Mouse (Mus musculus): ENCODE data around the gene Tacc2. TPM values are rescaled to one million over a fixed set of nuclear protein-coding genes. Genes with fewer than 3 reads are reported as not detected.
"Not testable (repeated sequence)": the region's sequence is repeated elsewhere in the genome, so short reads cannot be mapped to it uniquely, and the experiment has no call there.

The Tacc2 gene
- total RNA-seq, 2 experiments from 2014 or later: 364 to 380 TPM

- DNase-seq (ENCODE audit: low spot score): no peak
- intact Hi-C loops (cut with DNase I): no loop called here
Measured at GRCm38 (mm10) chr7:130568783-130569436, 8.3 kb upstream of the Tacc2 start.

- intact Hi-C loops (cut with DNase I): no loop called here
- DNase-seq (ENCODE audit: low spot score): no peak
Measured at GRCm38 (mm10) chr7:130570472-130570871, 6.8 kb upstream of the Tacc2 start.

- intact Hi-C loops (cut with DNase I): no loop called here
- no peak for DNase-seq (ENCODE audit: low spot score)
Measured at GRCm38 (mm10) chr7:130572821-130573220, 4.4 kb upstream of the Tacc2 start, which contains the start of gene Nsmce4a. Nsmce4a (minus strand) TSS chr7:130573118.

GRCm38 (mm10) chr7:130573746-130574145 is 3.5 kb upstream of the Tacc2 start:
- intact Hi-C loops (cut with DNase I): no loop called here
- DNase-seq (ENCODE audit: low spot score): no peak

- intact Hi-C loops (cut with DNase I): no loop called here
Measured at GRCm38 (mm10) chr7:130574211-130574991, 2.8 kb upstream of the Tacc2 start.

GRCm38 (mm10) chr7:130576981-130577380 is 257 bp upstream of the Tacc2 start:
- intact Hi-C loops (cut with DNase I): no loop called here
- no peak for DNase-seq (ENCODE audit: low spot score)

More at GRCm38 (mm10) chr7:130574211-130574991, 2.8 kb upstream of the Tacc2 start:
- DNase-seq (ENCODE audit: low spot score): no peak

- intact Hi-C loops (cut with DNase I): no loop called here
- DNase-seq (ENCODE audit: low spot score): no peak
Measured at GRCm38 (mm10) chr7:130578066-130578465, 828 bp downstream of the Tacc2 start.

GRCm38 (mm10) chr7:130578607-130579006 is 1.4 kb downstream of the Tacc2 start:
- no peak for DNase-seq (ENCODE audit: low spot score)
- intact Hi-C loops (cut with DNase I): no loop called here

- intact Hi-C loops (cut with DNase I): no loop called here
- DNase-seq (ENCODE audit: low spot score): no peak
Measured at GRCm38 (mm10) chr7:130586521-130587072, 9.4 kb downstream of the Tacc2 start.

GRCm38 (mm10) chr7:130590081-130590828 is 13.0 kb downstream of the Tacc2 start:
- intact Hi-C loops (cut with DNase I): no loop called here
- no peak for DNase-seq (ENCODE audit: low spot score)

- intact Hi-C loops (cut with DNase I): no loop called here
- DNase-seq (ENCODE audit: low spot score): no peak
Measured at GRCm38 (mm10) chr7:130590845-130591437, 13.7 kb downstream of the Tacc2 start.

GRCm38 (mm10) chr7:130592975-130593374 is 15.7 kb downstream of the Tacc2 start:
- intact Hi-C loops (cut with DNase I); DNase-seq (ENCODE audit: low spot score): not testable (repeated sequence)

GRCm38 (mm10) chr7:130593375-130594239 is 16.4 kb downstream of the Tacc2 start:
- DNase-seq (ENCODE audit: low spot score); intact Hi-C loops (cut with DNase I): not testable (repeated sequence)

- not testable (repeated sequence) for DNase-seq (ENCODE audit: low spot score)
- intact Hi-C loops (cut with DNase I): loop anchor here (5.0 kb wide), 1 partner anchor 49 kb away; no protein-coding TSS in a partner anchor
Measured at GRCm38 (mm10) chr7:130596079-130596855, 19.0 kb downstream of the Tacc2 start.

GRCm38 (mm10) chr7:130597546-130597945 is 20.3 kb downstream of the Tacc2 start:
- intact Hi-C loops (cut with DNase I): loop anchor here (5.0 kb wide), 1 partner anchor 50 kb away; no protein-coding TSS in a partner anchor
- no peak for DNase-seq (ENCODE audit: low spot score)

GRCm38 (mm10) chr7:130600074-130600473 is 22.8 kb downstream of the Tacc2 start:
- DNase-seq (ENCODE audit: low spot score): no peak

GRCm38 (mm10) chr7:130600546-130600945 is 23.3 kb downstream of the Tacc2 start:
- DNase-seq (ENCODE audit: low spot score): no peak
- intact Hi-C loops (cut with DNase I): loop anchor here (5.0 to 10.0 kb wide), 2 partner anchors 74 to 137 kb away; no protein-coding TSS in a partner anchor

More at GRCm38 (mm10) chr7:130600074-130600473, 22.8 kb downstream of the Tacc2 start:
- intact Hi-C loops (cut with DNase I): loop anchor here (5.0 to 10.0 kb wide), 2 partner anchors 75 to 137 kb away; no protein-coding TSS in a partner anchor

- DNase-seq (ENCODE audit: low spot score): no peak
- intact Hi-C loops (cut with DNase I): loop anchor here (5.0 to 10.0 kb wide), 2 partner anchors 72 to 134 kb away; no protein-coding TSS in a partner anchor
Measured at GRCm38 (mm10) chr7:130602804-130603203, 25.6 kb downstream of the Tacc2 start.
